Mouse (Mus musculus) bone marrow macrophage, adult 2 months (primary cell): ENCODE measurements around the gene Hrc.

ENCODE experiments used
- CTCF ChIP-seq: IDR thresholded peaks from 2 replicates; pipeline ENCODE4 v1.5.1; 2012; ENCODE audit warnings: low read depth, mild to moderate bottlenecking, low read length, moderate library complexity
- POLR2A ChIP-seq: IDR thresholded peaks from 2 replicates; pipeline ENCODE4 v1.6.1; 2012; ENCODE audit warnings: mild to moderate bottlenecking, low read depth, low read length, borderline replicate concordance

- no peak for TF ChIP-seq CTCF
- no peak for TF ChIP-seq POLR2A
Measured at GRCm38 (mm10) chr7:45331502-45331901, 3.6 kb upstream of the Hrc start.
